Mouse (Mus musculus) cerebellum, adult 18-20 months (tissue): ENCODE results near the gene Cenpt.

Experiments
- DNase-seq, 2 experiments: peaks; one replicate each; pipeline ENCODE4 v3.0.0; 2021

Cenpt gene

DNA sequence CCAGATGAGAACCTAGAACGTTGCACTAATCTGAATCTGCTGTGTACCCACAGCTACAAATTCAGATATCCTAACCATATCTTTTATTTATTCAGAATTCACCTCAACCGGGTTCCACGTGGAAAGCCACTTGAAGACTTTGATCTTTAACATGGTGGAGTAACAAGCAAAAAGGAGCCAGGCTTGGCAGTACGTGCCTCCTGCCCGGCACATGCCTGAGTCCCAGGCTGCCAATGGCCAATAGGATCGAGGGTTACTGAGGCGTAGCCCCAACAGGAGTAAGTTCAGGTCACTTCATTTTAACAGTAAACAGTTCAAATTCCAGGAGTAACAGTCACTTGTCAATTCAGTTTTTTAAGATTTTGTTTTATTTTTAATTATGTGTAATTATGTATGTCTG is 48.3 kb downstream of the Cenpt start:
- DNase-seq, result no peak

DNA sequence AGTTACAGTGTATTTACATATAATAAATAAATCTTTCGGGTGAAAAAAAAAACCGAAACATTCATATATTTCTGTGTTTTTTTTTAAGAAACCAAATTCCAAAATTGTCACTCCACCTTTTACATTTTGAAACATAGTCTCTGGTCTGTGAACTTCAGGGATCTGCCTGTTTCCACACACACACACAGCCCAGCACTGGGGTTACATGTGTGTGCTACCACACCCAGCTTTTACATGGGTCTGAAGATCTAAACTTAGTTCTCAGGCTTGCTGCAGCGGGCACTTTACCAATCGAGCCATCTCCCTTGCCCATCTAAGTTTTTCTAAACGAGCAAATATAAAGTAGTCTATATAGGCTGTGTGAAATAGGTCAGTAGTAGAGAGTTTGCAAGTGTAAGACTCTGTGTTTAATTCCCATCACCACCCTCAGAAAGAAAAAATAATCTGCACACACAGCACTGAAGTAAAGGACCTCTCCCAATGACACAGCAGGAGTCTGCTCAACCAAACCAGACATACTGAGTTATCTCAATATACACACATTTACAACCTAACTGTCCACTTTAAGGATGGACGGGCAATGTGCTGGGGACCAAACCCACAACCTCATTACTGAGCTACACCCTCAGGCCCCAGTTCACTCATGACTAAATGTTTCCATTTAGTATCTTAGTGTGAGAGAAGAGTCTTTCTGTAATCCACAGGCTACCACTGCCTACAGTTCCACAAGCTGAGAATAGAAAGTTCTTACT is 51.7 kb downstream of the Cenpt start:
- DNase-seq, result no peak

DNA sequence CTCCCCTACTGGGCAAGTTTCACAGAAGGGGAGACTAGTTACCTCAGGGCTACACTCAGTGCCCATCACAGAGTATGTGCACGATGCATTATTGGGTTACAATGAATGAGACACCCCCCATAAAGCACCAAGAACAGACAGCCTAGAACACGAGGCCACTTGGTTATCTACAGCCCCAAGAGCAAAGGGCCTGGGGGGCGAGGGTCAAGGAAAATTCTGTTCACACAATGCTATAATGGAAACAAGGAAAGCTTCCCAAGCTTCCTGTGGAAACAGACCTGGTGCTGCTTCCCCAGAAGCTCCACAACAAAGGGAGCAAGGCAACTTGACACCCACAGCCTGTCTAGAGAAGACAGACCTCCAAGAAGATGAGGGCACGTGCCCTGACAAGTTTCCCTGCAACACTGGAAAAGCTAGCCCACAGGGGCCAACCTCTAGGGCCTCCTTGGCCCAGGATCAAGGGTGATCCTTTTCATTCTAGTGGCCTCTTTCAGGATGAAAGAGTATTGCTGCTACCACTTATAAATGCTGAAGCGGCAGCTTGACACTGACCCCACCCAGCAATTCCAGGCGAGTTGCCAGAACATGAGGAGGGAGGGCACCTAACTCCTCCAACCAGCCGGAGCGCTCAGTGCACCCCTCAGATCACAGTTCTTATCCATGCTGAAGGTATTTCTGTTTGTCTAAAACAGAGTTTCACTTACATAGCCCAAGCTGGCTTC is 53.8 kb downstream of the Cenpt start:
- DNase-seq, result peak; percentile 59 to 70

DNA sequence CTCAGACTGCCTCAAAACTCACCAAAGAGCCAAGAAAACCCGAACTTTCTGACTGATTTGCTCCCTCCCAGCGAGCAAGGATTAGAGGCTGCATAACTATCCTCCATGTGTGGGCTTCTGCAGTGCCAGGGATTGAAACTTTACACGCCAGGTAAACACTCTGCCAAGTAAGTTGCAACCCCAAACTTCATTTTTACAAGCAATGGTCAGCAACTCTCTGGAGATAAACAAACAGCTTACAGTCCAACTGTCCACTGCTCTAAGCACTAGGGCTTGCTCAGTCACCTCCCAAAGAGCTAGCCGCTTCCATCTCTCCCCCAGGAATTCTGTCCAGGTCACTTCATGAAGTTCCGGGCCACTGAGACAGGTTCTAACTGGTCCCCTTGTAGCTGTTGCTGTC is 54.7 kb downstream of the Cenpt start:
- DNase-seq, result no peak

DNA sequence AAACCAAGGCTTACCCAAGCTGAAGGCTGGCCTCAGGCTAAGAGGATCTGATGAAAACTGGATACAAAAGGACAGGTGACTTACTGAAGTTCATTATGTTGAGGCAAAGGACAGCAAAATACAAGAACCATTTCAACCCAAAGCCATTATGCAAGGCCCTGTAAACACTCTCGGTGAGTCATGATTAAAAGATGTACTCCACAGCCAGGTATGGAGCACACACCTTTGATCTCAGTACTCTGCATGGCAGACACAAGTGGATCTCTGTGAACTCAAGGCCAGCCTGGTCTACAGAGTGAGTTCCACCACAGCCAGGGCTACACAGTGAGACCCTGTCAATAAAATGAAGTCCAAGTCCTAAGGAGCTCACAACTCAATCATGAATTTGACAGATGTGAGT is 57.3 kb downstream of the Cenpt start:
- no peak for DNase-seq
